Comparison of ENCODE assay signal across 17 mouse cellular contexts in the genomic region with DNA sequence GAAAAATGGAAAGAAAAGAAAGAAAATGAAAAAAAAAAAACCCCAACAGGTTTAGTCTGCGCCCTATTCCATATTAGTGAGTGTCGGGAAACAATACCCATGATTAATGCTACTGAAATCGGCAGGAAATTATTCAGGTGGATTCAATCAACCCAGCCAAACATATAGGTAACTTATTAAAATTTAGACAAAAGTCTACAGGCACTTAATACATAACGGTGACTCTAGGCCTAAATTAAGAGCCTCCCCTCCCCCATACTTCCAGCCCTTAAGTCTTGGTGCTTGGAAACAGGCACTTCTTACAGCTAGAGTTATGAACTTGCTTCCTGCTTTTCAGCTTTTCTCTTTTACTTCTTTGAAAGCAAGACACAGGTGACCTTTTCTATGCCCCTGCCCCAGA.
"Had no signal": no experiment of that assay in that cellular context is flagged by ENCODE, and none has a peak within 500 bp of the region (broad histone marks: within the 10 kb centered on the region; RNA-seq: fewer than 3 reads in every experiment).

No protein-coding gene starts in this region.

- H3K27ac ChIP-seq: limb, embryonic 15.5 days; liver, embryonic 12.5 days; midbrain, embryonic 10.5 days; neural tube, embryonic 13.5 days; stomach, embryonic 15.5 days had no signal

- H3K9ac ChIP-seq: limb, embryonic 15.5 days; liver, embryonic 12.5 days; lung, embryonic 14.5 days; neural tube, embryonic 13.5 days; stomach, embryonic 15.5 days had no signal

- H3K4me3 ChIP-seq: limb, embryonic 15.5 days; liver, embryonic 12.5 days; midbrain, embryonic 10.5 days; neural tube, embryonic 13.5 days; stomach, embryonic 15.5 days had no signal

- ATAC-seq: liver, embryonic 12.5 days had no signal

- H3K9me3 ChIP-seq: limb, embryonic 15.5 days; liver, embryonic 12.5 days; midbrain, embryonic 10.5 days; neural tube, embryonic 13.5 days; stomach, embryonic 15.5 days had no signal

- H3K27me3 ChIP-seq: limb, embryonic 15.5 days; liver, embryonic 12.5 days; neural tube, embryonic 13.5 days; stomach, embryonic 15.5 days had no signal

- H3K36me3 ChIP-seq: limb, embryonic 15.5 days; liver, embryonic 12.5 days; midbrain, embryonic 10.5 days; neural tube, embryonic 13.5 days; stomach, embryonic 15.5 days had no signal

- DNase-seq: kidney, adult 18-20 months; kidney, postnatal 25 days; layer of hippocampus, adult 9-11 months; layer of hippocampus, postnatal 36 days; left cerebral cortex, postnatal 4 days; lung, embryonic 14.5 days; lung, postnatal 10 days; lung, postnatal 4 days; midbrain, embryonic 14.5 days; right cerebral cortex, postnatal 14 days; thymus, adult 2 months; thymus, postnatal 25 days had no signal

- H3K4me1 ChIP-seq: liver, embryonic 12.5 days; neural tube, embryonic 13.5 days; stomach, embryonic 15.5 days had no signal

- H3K4me2 ChIP-seq: limb, embryonic 15.5 days; liver, embryonic 12.5 days; lung, embryonic 14.5 days; neural tube, embryonic 13.5 days; stomach, embryonic 15.5 days had no signal
